Mouse (Mus musculus): Measurements from ENCODE around the gene Mthfd1.
"Not testable (repeated sequence)": the region's sequence is repeated elsewhere in the genome, so short reads cannot be mapped to it uniquely, and the experiment has no call there.

Mthfd1 gene

DNA sequence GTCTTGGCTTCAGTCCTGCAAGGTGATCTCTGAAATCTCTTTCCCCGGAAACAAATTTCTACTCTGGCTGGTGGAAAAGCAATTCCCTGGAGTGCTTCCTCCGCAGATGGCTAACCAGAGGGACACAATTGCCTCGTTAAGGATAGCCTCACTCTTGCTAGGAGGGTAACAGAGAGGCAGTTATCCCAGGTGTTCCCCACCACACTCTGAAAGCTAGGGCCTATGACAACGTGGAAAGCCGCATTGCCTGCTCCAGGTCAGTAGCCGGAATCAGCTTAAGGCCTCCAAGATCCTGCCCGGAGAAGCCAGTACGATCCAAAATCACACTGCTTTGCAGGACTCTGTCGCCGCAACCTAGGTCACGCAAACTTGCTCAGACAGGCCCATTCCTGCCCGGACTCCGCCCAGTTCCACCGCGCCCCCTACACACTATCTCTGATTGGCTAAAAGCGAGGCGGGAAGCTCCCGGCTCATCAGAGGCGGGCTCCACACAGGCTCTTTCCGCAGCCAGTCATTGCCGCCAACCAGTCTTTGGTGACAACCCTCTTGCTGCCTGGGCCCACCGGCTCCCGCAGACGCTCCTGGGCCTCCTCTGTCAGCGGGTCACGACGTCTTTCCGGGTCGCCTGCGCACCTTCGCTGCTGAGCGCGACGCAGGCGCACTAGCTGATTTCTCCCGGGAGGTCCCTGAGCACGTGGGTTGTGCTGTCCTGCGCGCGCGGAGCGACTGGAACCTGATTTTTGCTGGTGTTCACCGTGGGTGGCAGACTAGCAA, at the start of gene Mthfd1:
TSS of gene Mthfd1 (plus strand) at position 574 of the 774 bp plus-strand sequence.
- peak; percentile 99 for ATAC-seq (ENCODE audit: insufficient number of reproducible peaks, low FRiP score, low TSS enrichment)

DNA sequence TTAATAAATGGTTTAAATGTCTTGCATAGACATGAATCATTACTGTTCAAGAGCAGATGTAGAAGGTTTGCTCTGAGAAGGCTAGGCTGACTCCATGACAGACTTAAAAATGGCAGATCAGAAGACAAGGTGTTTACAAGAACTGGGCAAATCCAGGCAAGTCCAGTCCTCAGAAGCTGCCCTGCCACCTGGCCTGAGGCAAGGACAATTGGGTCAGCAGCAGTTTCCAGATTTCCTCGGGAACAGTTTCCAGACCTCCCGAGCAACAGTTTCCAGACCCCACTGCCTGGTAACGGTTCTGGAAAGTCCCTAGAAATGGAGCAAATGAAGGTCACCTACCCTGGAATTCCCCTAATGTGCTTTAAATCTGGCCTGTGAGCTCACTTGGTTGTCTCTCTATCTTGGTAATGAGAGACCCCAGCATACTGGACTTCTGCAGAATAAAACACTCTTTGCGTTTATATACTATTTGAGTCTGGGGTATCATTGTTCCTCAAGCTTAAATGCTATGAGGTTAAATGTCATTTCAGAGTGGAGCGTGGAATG, 45.6 kb upstream of the Mthfd1 start:
- no peak for ATAC-seq (ENCODE audit: insufficient number of reproducible peaks, low FRiP score, low TSS enrichment)

DNA sequence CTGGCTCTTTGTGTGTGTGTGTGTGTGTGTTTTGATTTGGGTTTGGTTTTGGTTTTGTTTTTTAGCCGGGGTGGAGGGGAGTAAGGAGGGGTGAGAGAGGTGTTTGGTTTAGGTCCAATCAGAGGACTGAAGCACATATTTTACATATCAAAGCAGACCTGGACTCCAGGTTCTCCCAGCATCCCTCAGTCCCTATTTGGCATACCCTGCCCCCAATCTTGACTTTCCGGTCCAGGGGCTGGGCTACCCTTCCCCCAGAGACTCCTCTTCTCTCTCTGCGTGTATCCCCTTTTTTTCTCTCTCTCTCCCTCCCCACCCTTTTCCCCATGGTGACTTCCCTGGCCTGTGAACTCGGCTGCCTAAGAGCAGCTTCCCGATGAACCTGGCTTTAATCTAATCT, 40.0 kb upstream of the Mthfd1 start:
- ATAC-seq (ENCODE audit: insufficient number of reproducible peaks, low FRiP score, low TSS enrichment): no peak

DNA sequence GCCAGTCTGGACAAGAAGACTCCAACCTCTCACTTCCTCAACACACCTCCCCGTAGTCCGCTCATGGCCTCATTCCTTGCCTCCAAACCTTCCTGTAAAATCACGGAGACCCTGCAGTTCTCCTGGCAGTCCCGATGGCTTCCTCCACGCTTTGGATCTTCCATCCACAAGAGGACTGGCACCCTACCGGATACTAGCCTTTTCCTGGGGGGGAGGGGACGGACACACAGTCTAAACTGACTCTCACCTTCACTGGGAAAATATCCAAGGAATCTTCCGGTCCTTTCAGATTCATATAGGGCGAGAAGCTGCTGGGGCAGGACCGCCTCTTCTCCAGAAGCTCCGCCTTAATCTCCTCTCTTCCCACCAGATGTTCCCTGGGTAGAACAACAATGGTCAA, 38.4 kb upstream of the Mthfd1 start:
- no peak for ATAC-seq (ENCODE audit: insufficient number of reproducible peaks, low FRiP score, low TSS enrichment)

DNA sequence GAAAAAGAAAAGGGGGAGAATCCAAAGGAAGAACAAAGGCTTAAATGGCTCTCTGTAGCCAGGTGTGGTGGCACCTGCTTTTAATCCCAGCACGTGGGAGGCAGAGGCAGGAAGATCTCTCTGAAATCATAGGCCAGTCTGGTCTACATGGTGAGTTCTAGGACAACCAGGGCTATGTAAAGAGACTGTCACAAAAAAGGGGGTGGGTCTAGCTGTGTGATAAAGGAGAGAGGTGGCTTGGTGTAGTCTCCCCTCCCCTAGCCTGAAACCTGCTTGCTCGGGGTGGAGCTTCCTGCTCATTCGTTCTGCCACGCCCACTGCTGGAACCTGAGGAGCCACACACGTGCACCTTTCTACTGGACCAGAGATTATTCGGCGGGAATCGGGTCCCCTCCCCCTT, 33.0 kb upstream of the Mthfd1 start:
- not testable (repeated sequence) for ATAC-seq (ENCODE audit: insufficient number of reproducible peaks, low FRiP score, low TSS enrichment)

DNA sequence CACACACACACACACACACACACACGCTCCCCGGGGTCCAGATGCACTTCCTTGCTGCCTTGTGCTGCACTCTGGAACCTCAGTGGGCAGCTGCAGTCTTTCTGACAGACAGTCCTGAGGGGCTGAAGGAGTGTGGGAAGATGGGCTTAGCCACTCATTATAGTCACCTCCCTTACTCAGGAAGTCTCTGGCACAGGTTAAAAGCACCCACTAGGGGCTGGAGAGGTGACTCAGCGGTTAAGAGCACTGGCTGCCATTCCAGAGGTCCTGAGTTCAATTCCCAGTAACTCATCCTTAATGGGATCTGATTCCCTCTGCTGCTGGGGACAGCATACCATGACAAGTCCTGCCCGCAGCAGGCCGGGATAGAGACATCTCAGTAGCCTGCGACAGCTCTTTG, 24.5 kb upstream of the Mthfd1 start:
- no peak for ATAC-seq (ENCODE audit: insufficient number of reproducible peaks, low FRiP score, low TSS enrichment)

DNA sequence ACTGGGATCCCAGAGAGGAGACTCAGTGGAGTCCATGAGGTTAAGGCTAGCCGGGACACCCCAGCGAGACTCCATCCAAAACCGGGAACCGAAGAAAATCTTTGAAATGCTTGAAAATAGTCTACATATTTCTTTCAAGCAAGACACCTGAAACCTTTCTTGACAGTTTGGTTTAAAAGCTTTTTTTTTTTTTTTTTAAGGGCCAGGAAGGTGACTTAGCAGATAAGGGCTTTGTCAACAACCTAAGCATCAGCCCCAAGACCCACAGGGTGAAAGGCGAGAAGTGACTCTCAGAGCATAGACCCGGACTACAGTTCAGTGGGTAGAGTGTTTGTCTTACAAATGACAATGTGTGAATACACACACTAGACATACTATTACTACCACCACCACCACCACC, 19.8 kb upstream of the Mthfd1 start:
- ATAC-seq (ENCODE audit: insufficient number of reproducible peaks, low FRiP score, low TSS enrichment): no peak

DNA sequence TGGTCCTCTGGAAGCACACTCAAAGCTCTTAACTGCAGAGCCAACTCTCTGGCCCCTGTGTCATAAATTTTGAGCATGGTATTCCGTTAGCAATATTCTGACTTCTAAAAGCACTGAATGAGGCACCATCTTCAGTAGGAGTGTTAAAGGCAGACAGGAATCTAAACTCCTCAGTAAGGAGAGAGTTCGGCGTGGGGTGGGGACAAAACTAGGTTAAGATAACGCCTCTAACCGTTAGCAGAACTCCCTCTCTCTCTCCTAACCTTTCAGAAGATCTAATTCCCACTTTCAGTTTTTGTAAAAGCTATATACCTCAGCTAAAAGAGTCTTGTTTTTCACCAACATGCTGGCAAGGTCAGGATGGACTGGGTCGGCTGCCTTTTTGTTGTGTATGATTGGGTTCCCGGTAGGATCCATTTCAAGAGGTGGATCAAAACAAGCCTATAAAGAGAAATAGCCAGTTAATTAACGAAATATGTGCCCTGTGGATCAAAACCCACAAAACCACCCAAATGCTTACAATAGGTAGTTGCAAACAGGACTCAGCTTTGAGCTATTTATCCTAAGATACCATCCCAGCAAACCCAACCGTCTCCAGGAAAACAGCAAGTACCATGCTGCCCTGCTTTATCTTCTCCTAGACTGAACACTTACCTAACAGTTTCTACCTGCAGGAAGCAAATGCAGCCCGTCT, 15.8 kb upstream of the Mthfd1 start:
- ATAC-seq (ENCODE audit: insufficient number of reproducible peaks, low FRiP score, low TSS enrichment): no peak

DNA sequence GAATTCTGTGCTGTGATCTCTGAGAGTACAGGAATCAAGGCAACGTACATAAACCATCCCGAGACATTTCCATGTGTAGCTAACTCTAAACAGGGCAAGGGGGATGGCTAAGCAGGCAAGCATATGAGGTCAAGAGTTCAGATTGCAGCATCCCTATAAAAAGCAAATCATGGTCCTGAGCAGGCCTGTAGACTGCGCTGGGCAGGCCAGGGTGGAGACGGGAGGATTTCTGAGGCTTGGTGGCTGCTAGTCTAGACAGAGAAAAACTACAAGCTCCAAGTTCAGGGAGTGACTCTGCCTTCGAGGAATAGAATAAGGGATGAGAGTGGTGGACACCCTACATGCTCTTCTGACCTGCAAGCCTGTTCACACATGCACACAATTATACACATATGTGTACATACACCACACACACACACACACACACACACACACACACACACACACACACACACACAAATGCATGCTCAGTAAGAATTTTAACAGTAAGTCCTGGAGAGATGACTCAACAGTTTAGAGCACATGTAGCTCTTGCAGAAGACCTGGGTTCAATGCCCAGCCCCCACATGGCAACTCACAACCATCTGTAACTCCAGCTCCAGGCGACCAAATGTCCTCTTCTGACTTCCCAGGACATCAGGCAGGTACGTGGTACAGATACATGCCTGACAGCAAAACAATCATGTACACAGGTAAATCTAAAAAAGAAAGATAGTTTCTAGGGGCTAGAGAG, 15.1 kb upstream of the Mthfd1 start:
- no peak for ATAC-seq (ENCODE audit: insufficient number of reproducible peaks, low FRiP score, low TSS enrichment)

DNA sequence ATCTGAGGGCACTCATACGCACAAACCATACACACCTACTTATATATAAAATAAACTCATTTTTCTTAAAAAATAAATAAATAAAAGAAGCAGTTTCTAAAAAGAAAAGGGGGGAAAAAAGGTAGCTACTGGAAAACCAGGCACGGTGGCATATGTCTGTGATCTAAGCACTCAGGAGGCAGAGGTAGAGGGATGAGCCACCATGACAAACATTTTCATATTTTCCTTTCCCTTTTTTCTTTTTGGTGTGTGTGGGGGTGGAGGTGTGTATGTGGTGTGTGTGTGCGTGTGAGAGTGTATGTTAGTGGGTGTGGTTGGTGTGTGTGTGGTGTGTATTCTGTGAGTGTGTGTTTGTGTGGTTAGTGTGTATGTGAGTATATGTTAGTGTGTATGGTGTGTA, 14.4 kb upstream of the Mthfd1 start:
- ATAC-seq (ENCODE audit: insufficient number of reproducible peaks, low FRiP score, low TSS enrichment): no peak

DNA sequence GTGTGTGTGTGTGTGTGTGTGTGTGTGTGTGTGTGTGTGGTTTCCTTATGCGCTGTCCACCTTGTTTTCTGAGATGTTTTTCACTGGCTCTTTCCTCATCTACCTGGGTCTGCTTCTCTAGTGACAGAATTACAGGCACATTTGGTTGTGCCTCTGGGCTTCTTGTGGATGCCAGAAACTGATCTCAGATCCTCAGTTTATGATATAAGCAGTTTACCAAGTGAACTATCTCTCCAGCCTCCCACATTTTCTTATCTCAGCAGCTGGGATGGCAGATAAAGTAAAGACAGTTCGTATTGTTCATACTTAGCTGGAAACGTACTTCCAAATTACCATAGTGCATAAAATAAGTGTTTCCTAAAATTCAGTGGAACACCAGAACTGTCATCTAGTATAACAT, 14.0 kb upstream of the Mthfd1 start:
- ATAC-seq (ENCODE audit: insufficient number of reproducible peaks, low FRiP score, low TSS enrichment): no peak

DNA sequence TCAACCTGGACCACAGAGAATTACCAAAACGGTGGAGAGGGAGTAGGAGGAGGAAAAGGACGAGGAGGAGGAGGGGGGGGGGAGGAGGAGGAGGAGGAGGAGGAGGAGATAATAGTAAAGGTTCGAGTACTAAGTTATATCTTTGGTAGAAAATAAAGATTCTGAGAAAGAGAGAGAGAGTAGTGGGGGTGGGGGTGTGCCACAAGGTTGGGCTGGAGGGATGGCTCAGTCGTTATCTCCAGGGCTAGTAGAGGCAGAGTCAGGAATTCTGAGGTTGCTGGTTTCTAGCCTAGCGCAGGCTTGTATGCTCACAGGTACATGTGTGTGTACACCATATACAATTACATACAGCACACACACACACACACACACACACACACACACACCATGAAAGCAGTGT, 13.3 kb upstream of the Mthfd1 start:
- no peak for ATAC-seq (ENCODE audit: insufficient number of reproducible peaks, low FRiP score, low TSS enrichment)

DNA sequence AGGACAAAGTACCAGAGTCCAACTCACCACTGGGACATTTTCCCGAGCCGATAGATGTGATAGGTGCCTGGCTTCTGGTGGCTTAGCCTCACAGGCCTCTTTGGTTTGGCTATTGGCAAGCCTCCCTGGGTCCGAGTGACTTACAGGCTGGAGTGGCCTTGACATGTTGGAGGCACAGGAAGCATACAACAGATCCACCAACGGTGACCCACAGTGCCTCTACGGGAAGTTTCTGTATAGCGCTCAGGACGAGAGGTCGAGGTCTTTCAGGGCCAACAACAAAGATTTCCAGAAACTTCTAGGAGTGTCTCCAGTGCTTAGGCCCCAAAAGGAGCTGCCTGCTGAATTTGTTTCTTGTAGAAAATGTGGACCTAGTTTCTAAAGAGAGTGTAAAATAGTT, 10.1 kb upstream of the Mthfd1 start:
- ATAC-seq (ENCODE audit: insufficient number of reproducible peaks, low FRiP score, low TSS enrichment): no peak

DNA sequence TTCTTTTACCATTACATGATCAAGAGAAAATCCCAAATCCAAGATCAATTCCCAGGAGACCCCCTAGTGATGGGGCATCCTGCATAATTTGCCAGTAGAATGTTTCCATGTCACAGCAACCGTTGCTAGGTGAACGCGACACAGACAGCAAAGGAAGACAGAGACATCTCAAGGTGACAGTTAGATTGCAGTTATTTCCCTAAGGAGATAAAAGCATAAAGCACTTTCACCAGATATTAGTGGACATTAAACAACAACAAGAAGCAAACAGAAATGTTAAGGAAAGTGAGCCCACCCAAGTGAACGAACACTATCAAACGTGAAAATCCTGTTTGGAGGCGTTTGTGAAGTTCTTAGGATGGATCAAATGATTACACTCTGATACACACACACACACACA, 8.5 kb upstream of the Mthfd1 start, which contains the start of gene Tex21:
TSS of gene Tex21 (minus strand) at position 101 of the 400 bp plus-strand sequence.
- ATAC-seq (ENCODE audit: insufficient number of reproducible peaks, low FRiP score, low TSS enrichment): no peak

DNA sequence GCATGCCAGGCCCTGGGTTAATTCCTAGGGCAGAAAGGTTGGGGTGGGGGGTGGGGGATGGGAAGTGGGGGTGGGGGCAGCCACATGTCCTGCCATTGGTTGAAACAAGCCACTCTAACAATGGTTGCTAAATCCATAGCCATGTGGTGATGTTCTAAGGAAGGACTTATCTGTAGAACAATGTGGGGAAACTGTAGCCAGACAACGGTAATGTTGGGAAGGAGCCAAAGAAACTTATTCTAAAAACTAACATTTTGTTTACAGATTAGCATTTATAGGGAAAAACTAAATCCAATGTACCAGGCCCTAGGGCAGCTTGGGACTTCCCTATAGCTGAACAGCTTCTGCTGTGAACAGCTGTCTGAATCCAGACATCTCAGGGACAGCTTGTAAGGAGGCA, 2.0 kb upstream of the Mthfd1 start:
- ATAC-seq (ENCODE audit: insufficient number of reproducible peaks, low FRiP score, low TSS enrichment): no peak

DNA sequence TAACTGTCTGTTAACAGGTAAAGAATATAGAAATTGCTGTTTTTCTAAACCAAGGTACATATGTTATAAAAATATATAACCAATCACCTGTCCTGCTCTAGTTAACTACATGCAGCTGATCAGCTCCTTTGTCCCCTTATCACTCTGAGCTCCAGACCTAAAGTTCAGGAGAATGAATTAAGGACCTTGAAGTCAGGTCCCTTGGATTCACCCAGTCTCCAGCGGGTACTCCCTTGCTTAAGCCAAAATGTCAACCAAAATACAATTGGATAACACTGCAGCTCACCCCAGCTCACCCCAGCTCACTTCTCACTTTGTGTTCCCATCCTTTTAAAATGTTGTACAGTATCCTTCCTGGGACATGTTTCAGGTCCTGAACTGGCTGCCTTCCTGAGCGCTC, 1.5 kb upstream of the Mthfd1 start:
- no peak for ATAC-seq (ENCODE audit: insufficient number of reproducible peaks, low FRiP score, low TSS enrichment)

DNA sequence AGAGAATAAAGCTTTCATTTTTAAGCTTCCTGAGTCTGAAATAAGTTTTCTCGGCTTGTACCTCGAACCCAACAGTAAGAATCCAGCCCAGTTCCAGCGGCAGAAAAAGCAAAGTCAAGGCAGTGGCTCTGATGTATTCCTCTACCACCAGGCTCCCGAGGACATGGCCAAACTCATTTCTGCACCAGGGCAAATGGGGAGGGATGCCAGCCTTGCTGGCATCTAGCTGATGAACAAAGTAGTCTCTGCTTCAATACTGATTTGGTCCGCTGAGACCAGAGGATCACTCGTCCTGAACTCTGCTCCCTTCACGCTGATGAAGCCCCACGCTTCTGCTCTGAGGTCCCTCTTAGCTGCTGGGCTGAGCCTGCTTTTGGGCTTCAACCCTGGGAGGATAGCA, 1.1 kb upstream of the Mthfd1 start:
- no peak for ATAC-seq (ENCODE audit: insufficient number of reproducible peaks, low FRiP score, low TSS enrichment)

DNA sequence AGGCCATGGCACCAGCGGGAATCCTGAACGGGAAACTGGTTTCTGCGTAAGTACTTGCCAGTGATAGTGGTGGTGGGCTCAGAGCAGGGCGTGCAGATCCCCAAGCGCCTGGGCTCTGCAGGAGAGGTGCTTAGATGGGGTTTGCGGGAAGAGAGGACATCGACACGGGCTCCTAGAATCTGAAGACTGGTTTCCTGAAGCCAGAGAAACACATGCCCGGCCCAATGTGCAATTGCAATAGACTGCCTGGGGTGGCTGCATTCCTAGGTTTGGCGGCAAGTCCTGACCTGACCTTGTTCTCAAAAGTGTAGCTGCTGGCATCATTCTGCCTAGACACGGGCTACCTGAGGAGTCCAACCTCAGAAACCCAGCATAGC, 389 bp downstream of the Mthfd1 start:
- ATAC-seq (ENCODE audit: insufficient number of reproducible peaks, low FRiP score, low TSS enrichment): no peak

DNA sequence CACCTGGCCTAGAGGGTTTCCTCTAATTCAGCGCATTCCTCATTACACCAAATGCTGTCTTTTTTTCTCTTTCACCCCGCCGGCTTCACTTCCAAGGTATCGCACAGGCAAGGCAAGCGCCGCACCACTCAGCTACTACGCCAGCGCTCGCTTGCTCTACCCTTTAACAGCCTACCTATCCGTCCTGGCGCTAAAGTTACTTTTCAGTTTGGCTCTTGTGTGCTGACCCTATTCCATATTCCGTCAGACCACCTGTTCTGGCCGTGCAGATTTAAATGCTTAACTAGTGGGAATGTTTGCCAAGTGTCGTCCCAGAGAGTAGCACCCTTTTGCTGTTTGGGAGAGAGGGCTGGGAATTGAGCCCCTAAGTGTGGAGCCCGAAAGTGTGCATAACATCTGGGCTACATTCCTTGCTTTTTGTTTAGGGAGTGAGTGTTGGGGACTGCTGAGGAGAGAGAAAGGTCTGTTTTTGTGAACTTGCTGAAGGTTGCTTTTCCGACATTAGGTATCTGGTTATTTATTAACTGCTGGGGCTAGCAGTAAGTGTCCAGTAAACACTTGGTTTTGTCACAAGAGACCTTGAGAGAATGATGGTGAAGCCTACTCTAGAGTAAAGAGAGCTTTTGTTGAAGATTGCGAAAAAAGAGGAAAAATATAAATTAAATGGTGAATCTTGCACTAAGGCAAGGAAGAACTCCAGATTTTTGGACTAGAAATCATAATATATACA, 1.2 kb downstream of the Mthfd1 start:
- no peak for ATAC-seq (ENCODE audit: insufficient number of reproducible peaks, low FRiP score, low TSS enrichment)

DNA sequence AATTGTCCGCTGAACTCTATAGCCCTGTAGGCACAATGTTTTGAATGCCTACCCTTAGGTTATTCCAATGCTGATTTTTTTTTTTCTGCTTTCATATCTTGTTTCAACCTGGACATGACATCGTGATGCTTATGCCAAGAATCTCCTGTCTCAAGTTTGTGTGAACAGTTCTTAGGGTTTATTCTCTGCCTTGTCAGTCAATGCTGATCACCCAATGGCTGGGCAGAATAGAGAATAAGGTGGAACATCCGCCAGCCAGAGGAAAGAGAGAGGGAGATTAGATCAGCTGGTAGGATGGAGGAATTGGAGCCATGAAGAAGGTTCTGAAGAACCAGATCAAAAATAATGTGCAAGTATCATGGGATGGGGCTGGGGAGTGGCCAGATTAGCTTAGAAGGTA, 5.6 kb downstream of the Mthfd1 start:
- no peak for ATAC-seq (ENCODE audit: insufficient number of reproducible peaks, low FRiP score, low TSS enrichment)

Measured in cerebellum, adult (tissue).